Mouse (Mus musculus) c-Kit-positive CD71-positive TER-119-positive erythroid progenitor cells, embryonic 14.5 days (primary cell): ENCODE results near the gene Yipf4.

ENCODE experiments used
- DNase-seq: peaks from one replicate; pipeline ENCODE4 v3.0.0-alpha.2; 2013; ENCODE audit warnings: low spot score

Yipf4 gene

GRCm38 (mm10) chr17:74526117-74526516 is 36.8 kb downstream of the Yipf4 start:
- no peak for DNase-seq

DNA sequence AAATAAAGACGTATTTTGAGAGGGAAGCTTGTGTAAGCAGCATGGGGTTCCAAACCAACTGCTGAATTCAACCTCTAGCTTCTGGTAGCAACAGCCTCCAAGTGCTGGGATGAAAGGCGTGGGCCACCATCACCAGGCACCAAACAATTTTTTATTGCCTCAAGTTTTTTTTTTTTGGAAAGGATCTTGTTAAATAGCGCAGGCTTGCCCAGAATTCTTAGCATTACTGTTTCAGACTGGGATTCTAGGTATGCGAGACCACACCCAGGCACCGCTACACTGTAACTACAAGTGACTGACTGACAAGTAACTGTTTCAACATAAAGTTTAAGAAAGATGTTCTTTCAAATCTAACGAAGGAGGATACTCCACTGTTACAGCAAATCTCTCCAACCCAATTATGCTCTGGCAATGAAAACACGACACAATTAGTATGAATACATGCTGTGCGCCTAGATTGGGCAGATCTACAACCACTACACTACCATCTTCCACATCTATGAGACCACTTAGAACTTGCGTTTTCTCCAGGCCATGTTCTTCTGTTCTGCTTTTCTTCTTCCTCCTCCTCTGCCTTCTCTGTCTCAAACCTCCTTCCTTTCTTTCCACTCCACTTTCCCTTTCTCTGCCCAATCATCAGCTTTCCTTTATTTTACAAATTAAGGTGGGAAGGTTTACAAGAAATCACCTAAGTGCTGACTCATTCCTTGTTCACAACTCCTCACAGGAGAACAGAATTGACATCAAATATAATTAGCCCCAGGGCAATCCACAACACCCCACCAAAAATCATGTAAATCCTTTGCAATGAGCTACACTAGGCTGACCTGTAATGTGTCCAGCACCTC is 37.7 kb downstream of the Yipf4 start:
- DNase-seq = peak; percentile 12

DNA sequence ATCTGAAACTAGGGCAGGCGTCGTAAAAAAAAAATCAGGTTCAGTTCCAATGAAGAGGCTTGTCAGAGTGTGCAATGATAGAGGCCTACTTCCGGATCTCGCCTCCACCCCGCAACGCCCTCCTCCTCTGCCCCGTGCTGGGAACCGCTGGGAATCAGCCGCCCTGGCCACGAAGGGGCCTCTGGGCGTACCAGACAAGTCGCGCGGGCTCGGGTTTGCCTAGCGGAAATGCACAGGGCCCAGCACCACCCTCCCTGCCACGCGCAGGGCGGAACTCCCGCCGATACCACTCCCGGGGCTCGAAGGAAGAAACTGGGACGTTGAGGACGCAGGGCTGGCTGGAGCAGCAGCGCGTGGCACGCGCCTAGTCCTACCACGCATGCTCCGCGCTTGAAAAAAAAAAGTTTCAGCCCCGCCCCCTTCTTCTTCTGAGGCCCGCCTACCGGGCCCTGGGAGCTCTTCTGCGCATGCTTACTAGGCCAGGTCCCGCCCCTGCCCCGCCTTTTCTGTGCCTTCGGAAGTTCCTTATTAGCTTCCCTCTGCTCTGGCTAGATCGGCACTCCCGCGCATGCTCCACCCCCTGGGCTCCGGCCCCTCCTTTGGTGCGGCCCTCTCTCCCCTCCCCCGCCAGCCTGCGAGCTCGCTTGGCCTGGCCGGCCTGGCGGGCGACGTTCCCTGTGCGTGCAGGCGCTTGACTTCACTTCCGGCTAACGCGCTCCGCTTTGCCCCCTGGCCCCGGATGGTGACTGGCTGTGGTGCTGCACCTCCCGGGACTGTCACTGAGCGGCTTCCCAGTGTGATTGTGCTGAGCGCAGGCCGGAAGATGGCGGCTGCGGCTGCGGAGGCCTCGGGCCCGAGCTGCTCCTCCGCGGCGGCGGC is 38.7 kb downstream of the Yipf4 start, which contains the start of gene Birc6:
Gene Birc6, plus strand, starts transcription at position 567 of the 879 bp plus-strand sequence.
- peak; percentile 100 for DNase-seq

- DNase-seq = peak; percentile 28
Observed at GRCm38 (mm10) chr17:74528648-74529532, 39.6 kb downstream of the Yipf4 start.

DNA sequence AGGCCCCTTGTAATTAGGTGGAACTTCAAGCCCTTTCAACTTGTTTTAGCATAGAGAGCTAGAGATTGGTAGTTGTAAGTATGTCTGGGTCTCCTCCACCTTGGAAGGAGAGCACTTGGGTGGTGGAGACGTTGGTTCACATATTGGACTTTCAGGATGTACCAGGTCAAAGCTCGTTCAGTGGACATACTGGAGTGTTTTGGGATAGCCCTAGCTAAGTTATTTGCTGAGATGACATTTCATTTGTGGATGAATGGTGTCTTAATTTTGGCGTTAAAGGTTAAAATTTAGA is 40.2 kb downstream of the Yipf4 start:
- DNase-seq = peak; percentile 17

DNA sequence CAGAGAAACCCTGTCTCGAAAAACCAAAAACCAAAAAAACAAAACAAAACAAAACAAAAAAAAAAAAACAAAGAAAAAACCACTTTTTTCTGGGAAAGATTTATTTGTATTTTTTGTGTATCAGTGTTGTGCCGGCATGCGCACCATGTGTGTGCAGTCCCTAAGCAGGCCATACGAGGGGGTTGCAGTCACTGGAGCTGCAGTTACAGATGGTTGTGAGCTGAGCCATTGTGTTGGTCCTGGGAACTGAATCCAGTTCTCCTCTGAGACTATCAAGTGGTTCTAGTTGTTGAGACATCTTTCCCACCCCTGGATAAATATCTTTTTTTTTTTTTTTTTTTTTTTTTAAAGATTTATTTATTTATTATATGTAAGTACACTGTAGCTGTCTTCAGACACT is 45.7 kb downstream of the Yipf4 start:
- DNase-seq = no peak

DNA sequence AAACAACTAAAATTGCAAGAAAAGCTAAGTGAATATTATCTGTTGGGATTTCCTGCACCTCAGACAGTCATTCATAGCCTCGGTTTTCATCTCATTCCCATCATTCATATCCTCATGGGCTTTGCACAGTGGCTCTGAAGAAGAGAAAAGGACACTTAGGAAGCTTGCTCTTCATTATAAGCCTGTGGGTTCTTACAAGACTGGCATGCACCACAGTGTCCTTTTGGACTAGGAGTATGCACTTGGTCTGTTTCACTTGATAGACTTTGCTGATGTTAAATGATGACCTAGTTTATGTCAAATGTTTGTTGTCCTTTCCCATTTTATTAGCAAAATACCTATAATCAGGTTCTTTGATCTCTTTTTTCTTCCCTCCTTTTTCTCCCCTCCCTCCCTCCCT is 48.2 kb downstream of the Yipf4 start:
- no peak for DNase-seq

GRCm38 (mm10) chr17:74543615-74544014 is 54.3 kb downstream of the Yipf4 start:
- DNase-seq = no peak
